Mouse (Mus musculus): ENCODE results near the gene Dop1a.
"Not testable (repeated sequence)": the region's sequence is repeated elsewhere in the genome, so short reads cannot be mapped to it uniquely, and the experiment has no call there.

Gene Dop1a

DNA sequence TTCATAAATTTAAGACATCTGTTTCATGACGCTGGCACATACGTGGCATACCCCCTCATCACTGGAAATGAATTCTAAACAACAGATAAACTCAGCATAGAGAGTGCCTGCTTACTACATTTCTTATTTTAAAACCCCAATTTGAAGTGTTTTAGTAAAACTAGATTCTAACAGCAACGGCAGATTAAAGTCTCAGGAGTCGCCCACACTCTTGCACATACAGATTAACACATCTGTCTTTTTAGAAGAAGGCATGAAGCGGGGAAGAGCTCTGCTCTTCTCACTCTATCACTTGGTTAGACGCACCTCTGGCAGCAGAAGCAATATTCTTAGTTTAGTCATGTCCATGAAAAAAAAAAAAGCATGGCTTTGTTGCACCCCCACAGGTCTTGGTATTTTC lies 108.2 kb downstream of the Dop1a start:
- DNase-seq (ENCODE audit: low spot score in 2 of 2), result no peak

DNA sequence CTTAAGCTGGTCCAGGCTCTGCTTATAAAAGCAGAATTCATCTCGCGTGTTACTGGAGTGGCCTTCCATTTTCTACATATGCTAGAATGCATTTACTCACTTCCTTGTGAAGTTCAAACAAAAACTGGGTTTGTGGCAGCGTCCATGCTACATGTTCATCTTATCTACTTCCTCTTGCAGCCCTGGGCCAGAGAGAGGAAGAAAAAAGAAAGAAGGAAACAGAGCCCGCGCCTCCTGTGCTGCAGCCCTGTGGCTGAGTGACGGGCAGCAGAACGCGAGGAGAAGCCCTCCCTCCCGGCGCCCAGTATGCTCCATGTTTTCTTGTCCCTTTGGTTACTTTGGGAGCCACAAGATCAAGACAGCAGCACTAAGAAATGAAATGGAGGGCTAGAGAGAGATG lies 112.7 kb downstream of the Dop1a start:
- DNase-seq (ENCODE audit: low spot score in 2 of 2), result no peak

DNA sequence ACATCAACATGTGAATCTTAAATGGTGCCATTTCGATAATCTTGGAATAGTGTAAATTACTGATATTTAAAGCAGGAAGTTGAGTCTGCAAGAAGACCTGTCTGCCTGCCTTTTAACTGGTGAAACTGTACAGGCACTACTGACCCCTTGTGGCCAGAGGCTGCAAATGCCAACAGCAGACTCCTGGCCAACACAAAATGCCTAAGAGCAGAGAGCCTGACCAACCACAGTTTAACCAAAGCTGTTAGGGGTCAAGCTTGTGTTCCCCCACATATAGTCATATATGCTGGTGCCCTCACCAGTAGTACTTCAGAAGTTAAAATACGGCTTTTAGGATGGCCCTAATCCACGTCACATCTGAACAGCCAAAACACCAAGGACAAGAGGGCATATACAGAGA lies 116.8 kb downstream of the Dop1a start:
- peak; percentile 55 to 59 for DNase-seq (ENCODE audit: low spot score in 2 of 2)

DNA sequence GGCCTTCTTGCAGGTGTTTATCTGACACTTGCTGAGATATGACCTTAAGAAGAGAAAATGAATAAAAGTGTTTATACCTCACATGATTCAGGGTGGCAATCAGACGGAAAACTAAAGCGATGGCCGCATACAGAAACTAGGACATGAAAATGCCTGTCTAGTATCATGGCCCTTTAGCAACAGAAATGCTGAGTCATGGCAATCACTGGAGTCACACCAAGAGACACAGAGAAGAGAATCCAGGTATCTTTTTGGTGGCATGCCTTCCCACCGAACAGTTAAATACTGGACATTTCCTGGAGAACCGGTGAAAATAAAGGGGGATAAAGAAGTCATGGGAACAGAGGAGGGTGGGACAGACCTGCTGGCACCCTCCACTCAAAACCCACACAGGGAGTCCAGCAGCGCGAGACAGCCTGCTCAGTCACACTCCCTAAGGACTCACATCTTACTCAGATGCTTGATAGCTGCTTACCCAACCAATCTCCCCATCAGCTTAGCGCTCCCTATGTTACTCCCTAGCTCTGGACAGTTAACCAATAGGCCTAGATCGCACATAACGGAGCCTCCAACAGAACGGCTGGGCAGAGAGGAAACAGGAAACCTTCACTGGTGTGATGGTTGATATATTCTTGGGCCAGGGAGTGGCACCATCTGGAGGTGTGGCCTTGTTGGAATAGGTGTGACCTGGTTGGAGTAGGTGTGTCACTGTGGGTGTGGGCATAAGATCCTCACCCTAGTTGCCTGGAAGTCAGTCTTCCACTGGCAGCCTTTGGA lies 120.3 kb downstream of the Dop1a start:
- no peak for DNase-seq (ENCODE audit: low spot score in 2 of 2)

DNA sequence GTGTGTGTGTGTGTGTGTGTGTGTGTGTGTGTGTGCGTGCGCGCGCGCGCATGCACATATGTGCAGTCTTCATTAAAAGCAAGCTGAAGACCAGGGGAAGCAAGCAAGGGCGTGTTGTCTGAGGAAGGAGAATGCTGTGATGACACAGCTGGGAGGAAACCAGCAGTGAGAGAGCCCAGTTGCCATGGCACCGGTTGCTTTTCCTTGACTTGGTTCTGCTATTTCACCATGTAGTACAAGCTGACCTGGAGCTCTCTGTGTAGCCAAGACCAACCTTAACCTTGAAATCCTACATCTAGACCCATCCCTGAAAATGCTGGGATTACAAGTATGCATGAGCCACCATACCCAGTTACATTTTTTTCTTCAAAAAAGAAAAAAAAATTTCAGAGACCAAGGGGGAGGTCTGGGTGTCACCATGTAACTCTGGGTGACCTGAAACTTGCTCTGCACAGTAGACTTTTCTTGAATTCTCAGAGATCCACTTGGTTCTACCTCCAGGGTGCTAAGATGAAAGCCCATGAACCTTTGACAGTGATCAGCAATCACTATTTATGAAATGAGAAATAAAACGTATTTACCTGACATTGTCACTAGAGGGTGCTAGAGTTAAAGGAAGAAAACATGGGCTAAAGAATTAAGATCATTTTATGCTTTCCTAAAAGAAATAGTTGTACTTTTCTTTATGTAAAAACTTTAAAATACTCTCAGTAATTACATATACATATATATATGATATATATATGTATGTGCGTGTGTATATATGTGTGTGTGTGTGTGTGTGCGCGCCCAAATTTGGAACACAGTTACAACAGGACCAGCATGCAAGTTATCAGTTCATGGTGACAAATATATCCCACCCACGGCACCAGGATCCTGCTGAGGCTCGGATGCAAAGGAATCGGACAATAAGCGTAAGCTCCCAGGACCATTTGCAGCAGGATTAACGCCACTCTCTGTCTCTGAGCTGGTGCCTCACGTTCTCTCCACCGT lies 126.0 kb downstream of the Dop1a start:
- DNase-seq (ENCODE audit: low spot score in 2 of 2), result peak; percentile 64 to 67

DNA sequence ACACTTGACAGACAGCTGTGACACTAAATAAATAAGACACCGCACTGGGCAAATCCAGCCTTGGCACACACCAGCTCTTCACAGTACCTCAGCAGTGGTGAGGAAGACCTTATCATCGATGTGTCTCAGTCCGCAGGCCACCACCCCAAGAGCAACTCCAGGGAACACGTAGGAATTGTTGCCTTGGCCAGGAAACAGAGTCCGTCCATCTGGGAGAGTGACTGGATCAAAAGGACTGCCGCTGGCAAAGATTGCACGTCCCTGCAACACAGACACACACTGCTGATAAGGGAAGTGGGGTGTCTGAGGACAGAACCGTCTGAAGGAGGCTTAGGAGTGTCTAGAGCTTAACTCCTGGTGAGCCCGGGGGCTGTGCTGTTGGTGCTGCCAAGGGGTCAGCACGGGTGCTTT lies 127.4 kb downstream of the Dop1a start:
- DNase-seq (ENCODE audit: low spot score in 2 of 2), result not testable (repeated sequence)

DNA sequence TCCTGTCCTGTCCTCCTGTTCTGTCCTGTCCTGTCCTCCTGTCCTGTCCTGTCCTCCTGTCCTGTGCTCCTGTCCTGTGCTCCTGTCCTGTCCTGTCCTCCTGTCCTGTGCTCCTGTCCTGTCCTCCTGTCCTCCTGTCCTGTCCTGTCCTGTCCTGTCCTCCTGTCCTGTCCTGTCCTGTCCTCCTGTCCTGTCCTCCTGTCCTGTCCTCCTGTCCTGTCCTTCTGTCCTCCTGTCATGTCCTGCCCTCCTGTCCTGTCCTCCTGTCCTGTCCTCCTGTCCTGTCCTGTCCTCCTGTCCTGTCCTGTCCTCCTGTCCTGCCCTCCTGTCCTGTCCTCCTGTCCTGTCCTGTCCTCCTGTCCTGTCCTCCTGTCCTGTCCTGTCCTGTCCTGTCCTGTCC lies 130.0 kb downstream of the Dop1a start:
- DNase-seq (ENCODE audit: low spot score in 2 of 2), result not testable (repeated sequence)

DNA sequence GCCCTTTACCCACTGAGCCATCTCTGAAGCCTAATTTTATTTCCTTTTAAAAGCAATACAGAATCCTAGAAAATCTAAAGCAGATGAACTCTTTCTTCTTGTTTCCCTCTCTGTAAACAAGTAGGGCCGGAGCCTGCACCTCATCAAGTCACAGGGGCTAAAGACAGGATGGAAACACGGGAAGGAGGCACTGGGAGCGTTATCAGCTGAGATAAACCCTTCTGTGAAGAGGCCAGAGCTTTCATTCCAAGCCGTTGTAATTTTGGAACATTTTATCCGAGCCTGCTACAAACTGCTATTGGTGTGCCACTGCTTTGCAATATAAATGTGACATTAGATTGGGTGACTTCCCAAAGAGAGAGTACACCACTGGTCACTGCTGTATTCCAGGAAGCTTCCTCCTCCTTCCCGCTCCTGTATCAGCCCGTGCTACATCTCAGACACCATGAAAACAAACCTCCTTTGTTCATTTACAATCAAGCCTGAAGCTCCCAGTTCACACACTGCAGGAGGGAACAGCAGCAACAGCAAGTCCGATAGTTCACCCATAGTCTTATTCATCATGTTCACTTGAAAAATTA lies 132.9 kb downstream of the Dop1a start:
- no peak for DNase-seq (ENCODE audit: low spot score in 2 of 2)

All from right cerebral cortex, postnatal 36 days (tissue).